Mouse (Mus musculus) kidney, postnatal 4 days (tissue): ENCODE measurements at regions not wholly inside any gene's neighbourhood (a gene's known extent, or its start where the extent isn't known, plus 50 kb on each side); places are given as distances from the start of the nearest gene placed in this dataset.

Experiments used
- DNase-seq, 2 experiments: peaks; one replicate each; pipeline ENCODE4 v3.0.0; 2021; ENCODE audit warnings: mixed read lengths in 2 of 2

- DNase-seq, result peak; percentile 78 to 81
Measured at GRCm38 (mm10) chr3:35102715-35103591, 452.7 kb downstream of the Sox2 start.

- DNase-seq, result no peak
Measured at GRCm38 (mm10) chr3:35104884-35105283, 454.7 kb downstream of the Sox2 start.

- DNase-seq, result no peak
Measured at GRCm38 (mm10) chr3:35106097-35106496, 455.9 kb downstream of the Sox2 start.

GRCm38 (mm10) chr3:35133477-35133876 lies 483.3 kb downstream of the Sox2 start:
- DNase-seq, result no peak

- DNase-seq, result no peak
Measured at GRCm38 (mm10) chr3:35141500-35142220, 491.5 kb downstream of the Sox2 start.

- DNase-seq, result no peak
Measured at GRCm38 (mm10) chr3:35142683-35143082, 492.5 kb downstream of the Sox2 start.

GRCm38 (mm10) chr3:35145569-35145968 lies 495.4 kb downstream of the Sox2 start:
- DNase-seq, result no peak

GRCm38 (mm10) chr3:35146681-35147080 lies 496.5 kb downstream of the Sox2 start:
- no peak for DNase-seq

- DNase-seq, result peak; percentile 47 to 59
Measured at GRCm38 (mm10) chr3:35149251-35149691, 499.1 kb downstream of the Sox2 start.

- DNase-seq, result no peak
Measured at GRCm38 (mm10) chr3:35152191-35152590, 502.0 kb downstream of the Sox2 start.

- no peak for DNase-seq
Measured at GRCm38 (mm10) chr3:35154266-35154665, 504.1 kb downstream of the Sox2 start.

- no peak for DNase-seq
Measured at GRCm38 (mm10) chr3:35168676-35169075, 518.5 kb downstream of the Sox2 start.

GRCm38 (mm10) chr3:35178759-35179440 lies 528.7 kb downstream of the Sox2 start:
- no peak for DNase-seq

GRCm38 (mm10) chr3:35208526-35208925 lies 545.4 kb upstream of the Atp11b start:
- no peak for DNase-seq

GRCm38 (mm10) chr3:35219394-35219793 lies 534.5 kb upstream of the Atp11b start:
- no peak for DNase-seq

- DNase-seq, result no peak
Measured at GRCm38 (mm10) chr3:35221183-35221582, 532.7 kb upstream of the Atp11b start.

- DNase-seq, result no peak
Measured at GRCm38 (mm10) chr3:35222251-35222650, 531.7 kb upstream of the Atp11b start.

GRCm38 (mm10) chr3:35225051-35225701 lies 528.7 kb upstream of the Atp11b start:
- DNase-seq, result peak; percentile 23 to 37

GRCm38 (mm10) chr3:35225774-35226365 lies 528.0 kb upstream of the Atp11b start:
- no peak for DNase-seq

- DNase-seq, result no peak
Measured at GRCm38 (mm10) chr3:35231158-35231928, 522.6 kb upstream of the Atp11b start.

GRCm38 (mm10) chr3:35232487-35232886 lies 521.4 kb upstream of the Atp11b start:
- DNase-seq, result no peak

GRCm38 (mm10) chr3:35235066-35235465 lies 518.8 kb upstream of the Atp11b start:
- DNase-seq, result no peak
